Mouse (Mus musculus) embryonic fibroblast, embryonic 13.5 days (primary cell): Measurements from ENCODE around the gene Pola1. TPM values are rescaled to one million over a fixed set of nuclear protein-coding genes. Genes with fewer than 3 reads are reported as not detected.

Experiments
- H3K27ac ChIP-seq: 2 replicates; pipeline ENCODE4 v1.5.1; 2012; ENCODE audit warnings: low read length, control low read depth, inconsistent platforms; ENCODE audit not compliant: insufficient read depth
- H3K4me1 ChIP-seq: 2 replicates; pipeline ENCODE4 v1.6.1; 2011; ENCODE audit warnings: low read length; ENCODE audit not compliant: control insufficient read depth, insufficient read depth
- H3K4me3 ChIP-seq: 2 replicates; pipeline ENCODE4 v1.5.1; 2011; ENCODE audit warnings: mild to moderate bottlenecking, control low read depth, low read length; ENCODE audit not compliant: insufficient read depth
- CTCF ChIP-seq: IDR thresholded peaks from 2 replicates; pipeline ENCODE4 v1.5.1; 2011; ENCODE audit warnings: mild to moderate bottlenecking, control low read depth, low read length, moderate library complexity, borderline replicate concordance; ENCODE audit not compliant: insufficient read depth
- POLR2A ChIP-seq: IDR thresholded peaks from 2 replicates; pipeline ENCODE4 v1.6.1; 2011; ENCODE audit warnings: low read depth, mild to moderate bottlenecking, control low read depth, low read length, moderate library complexity
- polyA plus RNA-seq: library from polyadenylated mRNA; stranded (reverse); fragments of >200 nt; gene quantifications from 2 replicates; pipeline ENCODE4 v1.2.4, GENCODE M21; 2011; ENCODE audit warnings: low read depth; ENCODE audit not compliant: missing spikeins, insufficient read length

Gene Pola1
- polyA plus RNA-seq, 1 experiment = 22.9 TPM

- Histone ChIP-seq H3K27ac (no peak overlapping the region), H3K4me1 (no peaks in the 10 kb centered on the region), H3K4me3 (no peak overlapping the region)
- no peak for TF ChIP-seq POLR2A
- TF ChIP-seq CTCF = no peak
These were observed 352.0 kb downstream of the Pola1 start for GRCm38 (mm10) chrX:93279940-93280339.

GRCm38 (mm10) chrX:93275689-93276088, 356.3 kb downstream of the Pola1 start:
- TF ChIP-seq CTCF = no peak
- no peak for TF ChIP-seq POLR2A
- H3K4me1 ChIP-seq = no peaks in the 10 kb centered on the region
- H3K4me3 ChIP-seq = no peak overlapping the region
- no peak overlapping the region for H3K27ac ChIP-seq

Other genes with a start within 250 kb of the Pola1 start
- gene Pcyt1b, start 22.7 kb upstream of the Pola1 start, polyA plus RNA-seq = 2.7 and 3.1 TPM in 2 replicates
- 75.4 and 82.6 TPM in 2 replicates for gene Pdk3, start 200.0 kb upstream of the Pola1 start, polyA plus RNA-seq